Mouse (Mus musculus) megakaryocyte-erythroid progenitor cell, adult 5-6 weeks (primary cell): ENCODE results near the gene Evl. TPM values are rescaled to one million over a fixed set of nuclear protein-coding genes. Genes with fewer than 3 reads are reported as not detected.

Experiments
- ATAC-seq: replicated peaks from 2 replicates; pipeline ENCODE4 v1.8.0; 2016; ENCODE audit warnings: mild to moderate bottlenecking, inconsistent platforms; ENCODE audit not compliant: severe bottlenecking, poor library complexity, low FRiP score, low TSS enrichment
- total RNA-seq, 2 experiments: library from RNA; stranded (forward) in 1 of 2; stranded (reverse) in 1 of 2; fragments of 200-1000, 215-1000 nt in 1 of 2; fragments of >200 nt in 1 of 2; fragmentation: Nextera tagmentation in 1 of 2; gene quantifications; 2 replicates each; pipeline ENCODE4 v1.2.3; 2014 to 2017

The Evl gene
- total RNA-seq, 2 experiments from 2014 or later, result 11.1 to 26.8 TPM

- ATAC-seq, result no peak
These were observed 81.0 kb downstream of the Evl start for GRCm38 (mm10) chr12:108635501-108635900.

- no peak for ATAC-seq
These were observed 82.9 kb downstream of the Evl start for GRCm38 (mm10) chr12:108637440-108637839.

DNA sequence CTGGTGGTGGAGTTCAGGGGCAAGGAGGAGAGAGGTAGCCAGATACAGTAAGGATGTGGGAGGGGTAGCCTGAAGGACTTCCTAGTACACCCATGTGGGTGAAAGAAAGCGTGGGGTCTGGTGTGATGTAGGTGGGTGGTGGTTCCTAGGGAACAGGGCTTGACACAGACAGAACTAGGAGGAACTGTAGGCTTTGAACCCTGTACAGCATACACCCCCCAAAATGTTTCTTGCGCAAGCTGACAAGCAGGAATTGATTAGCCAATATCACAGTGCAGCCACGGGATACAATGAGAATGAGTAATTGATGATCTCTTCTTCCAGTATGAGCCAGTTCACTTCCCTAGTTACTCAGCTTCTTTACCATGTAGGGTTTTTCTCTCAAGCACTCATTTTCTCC is 84.6 kb downstream of the Evl start:
- ATAC-seq, result no peak

DNA sequence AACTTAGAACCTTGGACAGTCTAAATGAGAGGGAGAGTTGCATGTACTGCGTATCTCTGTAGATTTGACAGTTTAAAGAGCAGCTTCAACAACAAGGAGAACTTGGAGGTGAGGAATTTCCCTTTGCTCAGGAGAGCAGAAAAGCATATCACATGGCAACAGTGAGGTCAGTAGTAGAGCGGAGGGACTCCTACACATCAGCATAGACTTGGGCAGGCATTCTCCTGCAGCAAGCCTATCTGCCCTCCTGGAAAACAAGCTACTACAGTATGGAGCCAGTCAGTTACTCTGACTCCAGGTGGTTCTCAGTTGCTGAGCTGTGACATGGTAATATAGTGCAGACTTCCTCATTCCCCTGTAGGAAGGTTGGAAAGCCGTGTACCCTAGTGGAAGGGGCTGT is 87.5 kb downstream of the Evl start:
- no peak for ATAC-seq

DNA sequence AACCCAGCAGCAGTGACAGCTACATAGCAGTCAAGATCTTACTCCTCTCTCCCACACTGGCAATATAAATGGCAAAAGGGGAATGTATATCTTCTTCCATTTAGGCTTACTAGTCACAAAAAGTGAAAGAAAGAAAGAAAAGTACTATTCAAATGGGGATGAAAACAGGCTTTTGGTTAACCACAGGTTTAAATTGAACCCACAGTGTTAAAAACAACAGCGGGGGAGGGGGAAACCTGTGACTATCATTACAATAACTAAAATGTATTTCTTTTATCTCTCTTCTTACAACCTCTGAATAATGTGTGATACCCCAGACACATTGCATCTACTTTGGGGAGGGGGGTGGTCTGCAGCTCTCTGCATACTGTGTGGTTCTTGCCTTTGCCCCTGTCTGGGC is 91.7 kb downstream of the Evl start:
- ATAC-seq, result no peak

GRCm38 (mm10) chr12:108647784-108648183 is 93.3 kb downstream of the Evl start:
- ATAC-seq, result no peak

DNA sequence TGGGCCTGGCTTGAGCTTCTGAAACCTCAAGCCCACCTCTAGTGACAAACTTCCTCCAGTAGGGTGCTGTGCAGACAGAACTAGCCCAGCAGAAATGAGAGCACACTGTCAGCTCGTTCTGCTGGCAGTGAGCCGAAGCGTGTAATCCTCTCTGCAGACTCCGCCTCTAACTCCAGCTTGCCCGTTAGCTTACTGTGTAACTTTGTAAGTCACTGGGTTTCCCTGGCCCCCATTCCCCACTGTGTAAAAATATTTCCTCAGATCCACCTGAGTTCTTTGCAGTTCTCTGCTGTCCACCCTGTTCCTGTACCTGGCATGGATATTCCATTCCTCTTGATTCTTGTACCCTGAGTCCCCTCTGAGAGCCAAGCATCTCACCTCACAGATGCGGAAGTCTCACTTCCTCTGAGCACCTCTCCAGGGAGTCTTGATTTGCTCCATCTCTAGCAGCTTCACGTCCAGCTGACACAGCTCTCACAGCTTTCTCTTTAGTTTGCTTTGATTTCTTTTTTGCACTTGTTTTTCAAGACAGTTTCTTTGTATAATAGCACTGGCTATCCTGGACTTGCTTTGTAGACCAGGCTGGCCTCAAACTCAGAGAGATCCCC is 96.6 kb downstream of the Evl start:
- no peak for ATAC-seq

GRCm38 (mm10) chr12:108653358-108654335 is 99.1 kb downstream of the Evl start:
- ATAC-seq, result peak; percentile 62

DNA sequence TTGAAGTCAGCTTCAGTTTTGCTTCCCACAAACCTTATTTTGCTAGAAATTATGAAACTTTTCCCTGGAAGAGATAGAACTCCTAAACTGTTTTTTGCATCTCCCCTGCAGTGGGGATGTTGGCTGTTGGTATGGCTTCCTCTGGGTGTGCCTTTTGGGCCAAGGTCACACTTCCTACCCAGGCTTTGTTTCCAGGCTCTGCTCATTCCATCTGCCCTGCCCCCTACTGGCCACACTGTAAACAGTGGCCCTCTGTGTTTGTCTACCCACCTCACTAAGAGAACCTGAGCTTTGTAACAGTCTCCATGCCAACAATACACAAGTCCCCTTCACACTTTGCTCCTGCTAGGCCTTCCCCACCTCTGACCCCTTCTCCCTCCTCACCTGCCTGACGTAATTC is 102.8 kb downstream of the Evl start:
- peak; percentile 72 for ATAC-seq

GRCm38 (mm10) chr12:108668606-108669235 is 114.2 kb downstream of the Evl start:
- ATAC-seq, result no peak

- ATAC-seq, result no peak
These were observed 117.0 kb downstream of the Evl start for GRCm38 (mm10) chr12:108671541-108671940.

- ATAC-seq, result no peak
These were observed 118.4 kb downstream of the Evl start for GRCm38 (mm10) chr12:108672908-108673307.

DNA sequence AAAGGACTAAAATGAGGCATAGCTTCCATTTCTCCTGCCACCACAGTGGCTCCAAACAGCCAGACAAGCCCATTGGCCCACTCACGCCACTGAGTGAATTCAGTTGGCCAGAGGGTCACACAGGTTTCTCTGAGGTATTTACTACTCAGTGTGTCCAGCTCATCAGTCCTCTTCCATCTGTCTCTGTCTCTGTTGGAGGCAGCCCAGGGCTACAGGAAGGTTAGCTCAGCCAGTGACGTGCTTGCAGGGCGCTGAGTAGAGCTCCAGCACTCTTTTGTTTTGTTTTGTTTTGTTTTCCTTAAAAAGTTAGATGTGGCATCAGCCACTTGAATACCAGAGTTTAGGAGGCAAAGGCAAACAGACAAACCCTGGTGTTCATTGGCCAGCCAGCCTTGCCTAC is 119.0 kb downstream of the Evl start:
- ATAC-seq, result no peak

GRCm38 (mm10) chr12:108674502-108674901 is 120.0 kb downstream of the Evl start:
- ATAC-seq, result no peak

GRCm38 (mm10) chr12:108674916-108675315 is 120.4 kb downstream of the Evl start:
- ATAC-seq, result no peak

GRCm38 (mm10) chr12:108675614-108676401 is 121.3 kb downstream of the Evl start:
- no peak for ATAC-seq

DNA sequence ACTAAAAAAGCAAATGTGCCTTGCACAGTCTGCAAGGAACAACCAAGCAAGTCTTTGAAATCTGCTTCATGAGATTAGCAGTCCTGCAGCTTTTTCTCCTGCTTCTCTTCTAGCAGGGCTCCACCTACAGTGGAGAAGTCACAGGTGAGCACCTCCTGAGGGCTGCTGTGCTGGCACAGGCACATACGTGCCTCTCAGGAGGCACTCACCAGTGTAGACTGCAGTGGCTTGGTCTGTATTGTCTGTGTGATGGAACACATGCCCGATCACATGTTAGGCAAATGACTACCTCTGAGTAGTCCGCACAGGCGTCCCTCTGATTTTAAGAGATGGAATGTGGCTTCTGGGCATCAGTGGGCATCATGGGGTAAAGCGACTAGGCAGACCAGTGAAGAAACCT is 122.6 kb downstream of the Evl start:
- ATAC-seq, result no peak

- ATAC-seq, result no peak
These were observed 123.8 kb downstream of the Evl start for GRCm38 (mm10) chr12:108678366-108678765.

DNA sequence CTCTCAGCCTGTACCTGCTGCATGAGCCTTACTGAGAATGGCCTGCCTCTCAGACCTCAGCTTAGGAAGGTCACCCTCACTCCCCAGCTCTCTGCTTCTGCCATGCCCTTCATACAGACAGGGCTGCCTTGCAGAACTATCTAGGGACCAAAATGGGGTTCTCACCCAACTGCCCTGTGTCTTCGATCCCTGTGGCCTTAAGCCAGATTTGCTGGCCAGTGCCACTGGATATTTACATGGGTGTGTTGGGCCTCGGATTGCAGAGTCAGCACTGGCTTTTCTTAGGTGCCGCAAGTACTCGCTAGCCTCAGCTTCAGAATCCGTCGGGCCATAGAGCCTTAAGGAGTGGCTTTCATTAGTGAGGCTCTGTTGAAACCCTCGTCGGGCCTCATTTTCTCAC is 126.3 kb downstream of the Evl start:
- ATAC-seq, result no peak
